Mouse (Mus musculus) liver, postnatal 0 days (tissue): Measurements from ENCODE around the gene 1810024B03Rik.

ENCODE experiments used
- CTCF ChIP-seq: sonication (generic); IDR thresholded peaks from 2 replicates; pipeline ENCODE4 v1.5.1; 2016; ENCODE audit warnings: antibody characterized with exemption, low read depth
- EP300 ChIP-seq: IDR thresholded peaks from 2 replicates; pipeline ENCODE4 v1.6.1; 2016; ENCODE audit warnings: antibody characterized with exemption, low read depth, mild to moderate bottlenecking

GRCm38 (mm10) chr2:127145699-127146098 is 62.4 kb downstream of the 1810024B03Rik start:
- TF ChIP-seq CTCF = no peak
- peak; percentile 35; the same call in 1 of the 2 replicates for TF ChIP-seq EP300
